Mouse (Mus musculus) lung, adult 2 months (tissue): ENCODE results near the gene Denr.

Experiments
- CTCF ChIP-seq: fragments of 200-500 bp; IDR thresholded peaks from 2 replicates; pipeline ENCODE4 v1.5.1; 2011; ENCODE audit warnings: mild to moderate bottlenecking, low read length, control low read depth; ENCODE audit not compliant: insufficient read depth
- POLR2A ChIP-seq: fragments of 200-500 bp; IDR thresholded peaks from 2 replicates; pipeline ENCODE4 v1.6.1; 2011; ENCODE audit warnings: low read depth, mild to moderate bottlenecking, control low read depth, low read length, borderline replicate concordance; ENCODE audit errors: extremely low read depth

- TF ChIP-seq CTCF = no peak
- TF ChIP-seq POLR2A = no peak
Observed at GRCm38 (mm10) chr5:123931131-123931530, 24.2 kb downstream of the Denr start.
